Mouse (Mus musculus) layer of hippocampus, postnatal 25 days (tissue): ENCODE data around the gene Nhp2. TPM values are rescaled to one million over a fixed set of nuclear protein-coding genes. Genes with fewer than 3 reads are reported as not detected.

Experiments used
- DNase-seq, 2 experiments: peaks; one replicate each; pipeline ENCODE4 v3.0.0; 2022; ENCODE audit warnings: mixed read lengths in 2 of 2, low spot score in 1 of 2; ENCODE audit errors: extremely low spot score in 1 of 2
- total RNA-seq, 2 experiments: library from RNA; stranded (reverse); gene quantifications; 2 replicates each; pipeline ENCODE4 v1.2.3; 2021

The Nhp2 gene
- total RNA-seq = 10 to 100 TPM; 46.7 to 48.7 TPM

DNA sequence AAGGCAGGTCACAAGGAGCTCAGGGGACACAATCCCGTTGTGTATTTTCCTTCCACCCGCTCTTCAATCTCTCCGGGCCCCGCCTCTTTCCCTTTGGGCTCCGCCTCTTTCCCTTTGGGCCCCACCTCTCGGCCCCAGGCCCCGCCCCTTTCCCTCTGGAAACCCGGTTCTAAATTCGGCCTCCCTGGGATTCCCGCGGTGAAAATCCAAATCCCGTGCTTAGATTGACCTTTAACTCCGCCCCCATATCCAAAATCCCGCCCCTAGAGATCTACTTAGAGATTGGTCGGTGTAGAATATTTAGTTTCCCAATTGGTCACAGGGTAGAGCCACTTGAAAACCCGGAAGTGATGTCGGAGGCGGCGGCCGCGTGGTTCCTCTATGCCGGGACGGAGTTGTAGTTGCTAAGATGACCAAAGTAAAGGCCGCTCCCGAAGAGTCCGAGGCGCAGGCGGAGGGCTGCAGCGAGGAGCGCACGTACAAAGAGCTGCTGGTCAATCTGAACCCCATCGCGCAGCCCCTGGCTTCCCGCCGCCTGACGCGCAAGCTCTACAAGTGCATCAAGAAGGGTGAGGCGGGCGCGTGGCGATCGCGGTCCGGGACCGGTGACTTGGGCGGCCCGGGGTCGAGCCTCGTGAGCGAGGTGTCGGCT lies at the start of gene Nhp2:
Nhp2 (plus strand) TSS at position 327 of the 652 bp plus-strand sequence.
- DNase-seq = peak; percentile 67 to 75

- peak in 1 of 2 experiments; percentile 31 for DNase-seq
These were observed 43.1 kb upstream of the Nhp2 start for GRCm38 (mm10) chr11:51576454-51576853.

GRCm38 (mm10) chr11:51577587-51577986 lies 41.9 kb upstream of the Nhp2 start:
- DNase-seq = no peak

DNA sequence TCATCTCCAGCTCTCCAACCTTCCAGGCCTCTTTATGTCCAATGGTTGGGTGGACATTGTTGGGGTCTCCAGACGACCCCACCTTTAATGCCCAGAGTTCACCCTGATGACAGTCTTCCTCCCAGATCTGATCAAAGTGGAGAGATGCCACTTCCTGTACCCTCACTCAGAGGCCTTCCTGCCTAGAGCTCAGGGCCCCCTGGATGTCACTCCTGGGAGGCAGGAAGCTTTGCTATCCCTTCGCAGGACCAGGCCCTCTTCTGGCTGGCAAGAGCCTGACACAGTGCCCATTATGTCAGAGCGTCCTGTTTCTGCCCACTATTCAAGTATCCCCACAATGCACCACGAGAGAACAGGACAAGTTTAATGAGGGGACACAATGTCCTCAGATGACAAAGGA lies 40.5 kb upstream of the Nhp2 start:
- DNase-seq = no peak

- DNase-seq = peak; percentile 43 to 70
These were observed 36.8 kb upstream of the Nhp2 start for GRCm38 (mm10) chr11:51582713-51583112.

- DNase-seq = no peak
These were observed 35.5 kb upstream of the Nhp2 start for GRCm38 (mm10) chr11:51584057-51584430.

GRCm38 (mm10) chr11:51584431-51585248 lies 34.9 kb upstream of the Nhp2 start, which contains the start of gene Phykpl:
Gene Phykpl (plus strand): TSS chr11:51584757.
- DNase-seq = peak; percentile 87 to 89

GRCm38 (mm10) chr11:51585608-51586252 lies 33.8 kb upstream of the Nhp2 start:
- no peak for DNase-seq

DNA sequence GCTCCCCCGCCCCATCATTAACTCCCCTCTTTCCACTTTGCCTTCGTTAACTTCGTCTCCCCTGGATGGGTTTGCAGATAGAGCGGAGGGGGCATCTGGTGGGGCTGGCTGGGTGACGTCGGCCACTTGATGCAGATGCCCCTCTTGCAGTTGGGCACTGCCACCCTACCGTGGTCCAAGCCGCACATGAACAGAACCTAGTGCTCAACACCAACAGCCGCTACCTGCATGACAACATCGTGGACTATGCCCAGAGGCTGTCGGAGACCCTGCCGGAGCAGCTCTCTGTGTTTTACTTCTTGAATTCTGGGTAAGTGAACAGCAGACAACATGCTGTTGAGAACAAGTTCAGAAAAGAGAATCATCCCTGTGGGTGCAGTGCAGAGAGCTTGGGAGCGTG lies 33.1 kb upstream of the Nhp2 start:
- no peak for DNase-seq

DNA sequence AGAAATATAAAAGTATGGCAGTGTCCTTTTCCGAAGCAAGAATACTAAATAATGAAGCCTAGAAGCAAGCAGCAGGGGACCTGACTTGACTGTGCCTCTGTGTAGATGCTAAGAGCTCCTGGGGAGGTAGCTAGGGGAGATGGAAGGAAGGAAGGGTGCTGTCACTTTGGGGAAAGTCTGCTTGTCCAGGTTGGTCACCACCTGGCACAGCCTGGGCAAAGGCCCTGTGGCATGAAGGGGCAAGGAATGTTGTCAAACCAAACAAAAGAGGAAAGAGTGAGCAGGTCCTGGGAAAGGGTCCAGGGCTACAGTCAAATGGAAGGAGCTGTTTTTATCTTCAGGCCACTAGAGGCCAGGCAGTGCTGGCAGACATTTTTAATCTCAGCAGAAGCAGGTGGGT lies 32.5 kb upstream of the Nhp2 start:
- DNase-seq = no peak

- DNase-seq = no peak
These were observed 30.7 kb upstream of the Nhp2 start for GRCm38 (mm10) chr11:51588833-51589232.

DNA sequence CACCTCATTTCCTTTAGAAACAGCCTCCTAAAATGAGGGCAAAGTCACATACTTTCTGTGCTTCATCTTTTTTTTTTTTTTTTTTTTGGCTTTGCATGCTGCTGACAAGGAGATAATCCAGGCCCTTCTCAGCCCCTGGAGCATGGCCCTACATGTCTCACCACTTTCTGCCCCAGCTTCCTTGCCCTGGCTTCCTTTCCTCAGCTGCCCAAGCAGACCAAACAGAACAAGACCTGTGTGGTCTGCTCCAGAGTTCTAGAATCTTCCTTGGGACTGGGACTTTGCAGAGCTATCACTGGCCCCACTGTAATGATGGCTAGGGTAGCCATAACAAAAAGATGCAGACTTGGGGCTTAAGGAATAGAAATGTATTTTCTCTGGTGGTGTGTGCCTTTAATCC lies 29.5 kb upstream of the Nhp2 start:
- DNase-seq = no peak

DNA sequence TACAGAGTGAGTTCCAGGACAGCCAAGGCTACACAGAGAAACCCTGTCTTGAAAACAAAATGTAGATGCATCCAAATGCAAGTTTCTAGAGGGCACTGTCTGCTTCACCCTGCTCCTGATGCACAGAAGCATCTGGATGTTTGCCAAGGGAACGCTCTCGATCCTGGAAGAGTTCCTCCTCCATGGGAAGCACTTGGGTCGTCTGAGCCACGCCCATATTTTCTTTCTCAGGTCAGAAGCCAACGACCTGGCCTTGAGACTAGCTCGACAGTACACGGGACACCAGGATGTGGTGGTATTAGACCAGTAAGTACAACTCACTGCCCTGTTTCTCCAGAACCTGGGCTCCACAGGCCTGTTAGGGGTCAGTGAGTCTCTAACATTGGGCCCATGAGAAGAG lies 28.4 kb upstream of the Nhp2 start:
- DNase-seq = no peak

DNA sequence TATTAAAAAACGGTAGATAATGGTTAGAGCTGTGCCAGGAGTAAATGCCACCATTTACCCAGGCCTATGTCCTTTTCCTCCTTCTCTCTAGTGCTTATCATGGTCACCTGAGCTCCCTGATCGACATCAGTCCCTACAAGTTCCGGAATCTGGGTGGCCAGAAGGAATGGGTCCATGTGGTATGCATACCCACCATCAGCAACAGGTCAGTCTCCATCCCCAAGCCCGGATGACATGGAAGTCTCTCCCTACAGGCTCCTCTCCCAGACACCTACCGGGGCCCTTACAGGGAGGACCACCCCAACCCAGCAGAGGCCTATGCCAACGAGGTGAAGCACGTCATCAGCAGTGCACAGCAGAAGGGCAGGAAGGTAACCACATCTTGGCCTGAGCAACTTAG lies 27.6 kb upstream of the Nhp2 start:
- DNase-seq = no peak

GRCm38 (mm10) chr11:51593368-51593767 lies 26.2 kb upstream of the Nhp2 start:
- DNase-seq = no peak

DNA sequence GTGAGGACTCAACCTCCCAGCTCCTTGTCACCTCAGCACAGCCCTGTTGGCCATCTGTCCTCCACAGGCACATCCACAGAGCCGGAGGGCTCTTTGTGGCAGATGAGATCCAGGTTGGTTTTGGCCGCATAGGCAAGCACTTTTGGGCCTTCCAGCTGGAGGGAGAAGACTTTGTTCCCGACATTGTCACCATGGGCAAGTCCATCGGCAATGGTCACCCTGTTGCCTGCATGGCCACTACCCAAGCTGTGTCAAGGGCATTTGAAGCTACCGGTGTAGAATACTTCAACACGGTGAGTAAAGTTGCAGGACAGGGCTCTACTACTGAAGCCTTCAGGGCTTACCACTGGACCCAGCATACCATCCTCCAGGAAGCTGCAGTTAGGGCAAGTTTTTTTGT lies 25.7 kb upstream of the Nhp2 start:
- no peak for DNase-seq

GRCm38 (mm10) chr11:51594715-51595350 lies 24.7 kb upstream of the Nhp2 start:
- DNase-seq = no peak

GRCm38 (mm10) chr11:51595459-51596083 lies 24.0 kb upstream of the Nhp2 start:
- no peak for DNase-seq

DNA sequence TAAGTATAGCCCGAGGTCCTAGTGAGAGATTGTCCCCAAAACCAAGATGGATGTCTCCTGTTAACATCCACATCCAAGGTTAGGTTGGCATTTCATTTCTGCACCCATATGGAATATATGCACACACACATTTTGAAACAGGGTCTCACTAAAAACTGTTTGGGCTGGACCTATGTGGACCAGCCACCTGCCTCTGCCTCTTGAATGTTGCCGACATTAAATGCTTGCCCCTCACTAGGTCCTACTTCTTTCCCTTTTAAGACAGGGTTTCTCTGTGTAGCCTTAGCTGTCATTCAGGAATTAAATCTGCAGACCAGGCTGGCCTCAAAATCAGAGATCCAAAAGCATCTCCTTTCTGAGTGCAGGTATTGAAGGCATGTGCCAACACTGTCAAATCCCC lies 22.0 kb upstream of the Nhp2 start:
- DNase-seq = no peak

DNA sequence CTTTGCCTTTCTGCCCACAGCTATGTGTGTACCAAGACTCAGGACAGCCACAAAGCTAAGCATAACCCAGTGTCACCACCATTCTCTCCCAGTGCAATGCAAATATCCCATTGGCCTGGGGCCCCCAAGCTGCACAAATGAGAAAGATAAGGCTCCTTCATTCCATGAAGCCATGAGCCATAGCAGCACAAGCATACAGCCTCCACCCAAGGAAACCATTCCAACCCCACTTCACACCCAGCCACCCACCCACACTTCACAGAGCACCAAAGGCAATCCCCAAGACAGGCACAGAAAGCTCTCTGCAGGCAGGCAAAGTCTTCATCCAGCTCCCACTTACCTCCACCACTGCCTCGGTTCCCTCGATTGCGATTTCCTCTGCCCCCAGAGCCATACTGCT lies 17.3 kb upstream of the Nhp2 start:
- DNase-seq = no peak
